Mouse (Mus musculus) neural tube, embryonic 13.5 days (tissue): ENCODE results near the gene Pxn. TPM values are rescaled to one million over a fixed set of nuclear protein-coding genes. Genes with fewer than 3 reads are reported as not detected.
"Not testable (repeated sequence)": the region's sequence is repeated elsewhere in the genome, so short reads cannot be mapped to it uniquely, and the experiment has no call there.

Experiments used
- ATAC-seq: fragments of 200-750 bp; cut with Nextera tagmentation; 2 replicates; pipeline ENCODE4 v1.8.0; 2017; ENCODE audit warnings: low read depth, mild to moderate bottlenecking, moderate TSS enrichment, moderate library complexity
- H3K27ac ChIP-seq: fragments of 300-500 bp; sonication (generic); replicated peaks from 2 replicates; pipeline ENCODE4 v1.5.1; 2015; ENCODE audit warnings: moderate library complexity, mild to moderate bottlenecking, inconsistent platforms
- H3K27me3 ChIP-seq: fragments of 300-500 bp; sonication (generic); 2 replicates; pipeline ENCODE4 v1.6.1; 2015; ENCODE audit warnings: mild to moderate bottlenecking, inconsistent platforms
- H3K36me3 ChIP-seq: fragments of 300-500 bp; sonication (generic); 2 replicates; pipeline ENCODE4 v1.6.1; 2015; ENCODE audit warnings: mild to moderate bottlenecking, inconsistent platforms
- H3K4me1 ChIP-seq: fragments of 300-500 bp; sonication (generic); replicated peaks from 2 replicates; pipeline ENCODE4 v1.6.1; 2015; ENCODE audit warnings: inconsistent platforms
- H3K4me2 ChIP-seq: fragments of 300-500 bp; sonication (generic); 2 replicates; pipeline ENCODE4 v1.6.1; 2015; ENCODE audit warnings: inconsistent platforms, mild to moderate bottlenecking, moderate library complexity
- H3K4me3 ChIP-seq: fragments of 300-500 bp; sonication (generic); 2 replicates; pipeline ENCODE4 v1.5.1; 2015; ENCODE audit warnings: mild to moderate bottlenecking, inconsistent platforms
- H3K9ac ChIP-seq: fragments of 300-500 bp; sonication (generic); 2 replicates; pipeline ENCODE4 v1.6.1; 2015; ENCODE audit warnings: moderate library complexity, mild to moderate bottlenecking, inconsistent platforms
- H3K9me3 ChIP-seq: fragments of 300-500 bp; sonication (generic); 2 replicates; pipeline ENCODE4 v1.6.1; 2016; ENCODE audit warnings: inconsistent platforms
- WGBS: fragments of 180-500 bp; shearing (Covaris S2); methylation state at CpG from one replicate; pipeline ENCODE4 v1.1.7; 2015; 5-methylcytosine and 5-hydroxymethylcytosine counted together
- polyA plus RNA-seq: library from polyadenylated mRNA; unstranded; fragments of >200 nt; fragmentation: Nextera tagmentation; extraction: Ambion mirVana; gene quantifications from 2 replicates; pipeline ENCODE4 v1.2.1, GENCODE M21; 2015

Pxn gene
- polyA plus RNA-seq, 1 experiment from 2014 or later: 26.5 TPM

- Histone ChIP-seq H3K4me2 (peak overlapping the region; percentile 89), H3K4me1 (peaks cover 64% of the 10 kb centered on the region), H3K27ac (peak overlapping the region; percentile 82), H3K9ac (peak overlapping the region; percentile 96), H3K4me3 (peak overlapping the region; percentile 96), H3K9me3 (no peaks in the 10 kb centered on the region), H3K36me3 (peaks cover 40% of the 10 kb centered on the region), H3K27me3 (no peaks in the 10 kb centered on the region)
- peak; percentile 56 for ATAC-seq
- WGBS: under 1% methylated on average over 37 of the region's 46 CpGs
Observed at GRCm38 (mm10) chr5:115565403-115565802, 58.9 kb downstream of the Pxn start.

- H3K4me3 ChIP-seq: no peak overlapping the region
- H3K27ac ChIP-seq: no peak overlapping the region; the same call in 1 of the 2 replicates
- 0 out of 2 replicates have a peak overlapping the region, but pooled peaks have one; percentile 41 for H3K9ac ChIP-seq
- H3K4me2 ChIP-seq: no peak overlapping the region
- H3K4me1 ChIP-seq: peaks cover 45% of the 10 kb centered on the region
- H3K36me3 ChIP-seq: peaks cover 35% of the 10 kb centered on the region
- H3K9me3 ChIP-seq: no peaks in the 10 kb centered on the region
- no peaks in the 10 kb centered on the region for H3K27me3 ChIP-seq
- 32% methylated on average over 10 of the region's 10 CpGs for WGBS
- no peak for ATAC-seq
Observed at GRCm38 (mm10) chr5:115568681-115569080, 62.2 kb downstream of the Pxn start.

GRCm38 (mm10) chr5:115569308-115569707 lies 62.8 kb downstream of the Pxn start:
- 76% methylated on average over 11 of the region's 11 CpGs for WGBS
- no peak overlapping the region for H3K27ac ChIP-seq
- H3K4me3 ChIP-seq: no peak overlapping the region
- no peak for ATAC-seq
- peaks cover 36% of the 10 kb centered on the region for H3K36me3 ChIP-seq
- H3K4me1 ChIP-seq: peaks cover 39% of the 10 kb centered on the region
- no peak overlapping the region for H3K4me2 ChIP-seq
- no peaks in the 10 kb centered on the region for H3K9me3 ChIP-seq
- no peaks in the 10 kb centered on the region for H3K27me3 ChIP-seq
- no peak overlapping the region for H3K9ac ChIP-seq

- no peak for ATAC-seq
- H3K4me2 ChIP-seq: no peak overlapping the region
- no peaks in the 10 kb centered on the region for H3K9me3 ChIP-seq
Observed at GRCm38 (mm10) chr5:115569721-115570120, 63.2 kb downstream of the Pxn start.

GRCm38 (mm10) chr5:115571086-115571485 lies 64.6 kb downstream of the Pxn start:
- Histone ChIP-seq H3K9ac (no peak overlapping the region), H3K4me1 (peaks cover 27% of the 10 kb centered on the region), H3K27ac (no peak overlapping the region), H3K4me3 (no peak overlapping the region), H3K9me3 (no peaks in the 10 kb centered on the region), H3K27me3 (no peaks in the 10 kb centered on the region), H3K4me2 (no peak overlapping the region), H3K36me3 (peaks cover 53% of the 10 kb centered on the region)
- ATAC-seq: no peak
- WGBS: 96% methylated on average over 7 of the region's 7 CpGs

More at GRCm38 (mm10) chr5:115569721-115570120, 63.2 kb downstream of the Pxn start:
- peaks cover 35% of the 10 kb centered on the region for H3K4me1 ChIP-seq
- H3K36me3 ChIP-seq: peaks cover 40% of the 10 kb centered on the region
- H3K27ac ChIP-seq: no peak overlapping the region
- no peak overlapping the region for H3K4me3 ChIP-seq
- no peaks in the 10 kb centered on the region for H3K27me3 ChIP-seq
- 74% methylated on average over 4 of the region's 4 CpGs for WGBS
- H3K9ac ChIP-seq: no peak overlapping the region

- WGBS: 71% methylated on average over 17 of the region's 17 CpGs
- peaks cover 65% of the 10 kb centered on the region for H3K36me3 ChIP-seq
Observed at GRCm38 (mm10) chr5:115572679-115573535, 66.4 kb downstream of the Pxn start.

GRCm38 (mm10) chr5:115574992-115575391 lies 68.5 kb downstream of the Pxn start:
- Histone ChIP-seq H3K27me3 (no peaks in the 10 kb centered on the region), H3K9ac (no peak overlapping the region), H3K36me3 (peaks cover 86% of the 10 kb centered on the region), H3K4me1 (no peaks in the 10 kb centered on the region), H3K4me3 (no peak overlapping the region), H3K9me3 (no peaks in the 10 kb centered on the region), H3K4me2 (no peak overlapping the region), H3K27ac (no peak overlapping the region)
- no peak for ATAC-seq
- whole genome bisulfite sequencing: 95% methylated on average over 8 of the region's 8 CpGs

More at GRCm38 (mm10) chr5:115572679-115573535, 66.4 kb downstream of the Pxn start:
- Histone ChIP-seq H3K27ac (peak overlapping the region; percentile 68), H3K4me3 (no peak overlapping the region), H3K9me3 (no peaks in the 10 kb centered on the region), H3K4me2 (no peak overlapping the region), H3K4me1 (peaks cover 18% of the 10 kb centered on the region), H3K9ac (no peak overlapping the region), H3K27me3 (no peaks in the 10 kb centered on the region)
- no peak for ATAC-seq

- H3K27ac ChIP-seq, H3K4me2 ChIP-seq, H3K9ac ChIP-seq, ATAC-seq, H3K4me1 ChIP-seq, H3K27me3 ChIP-seq, H3K4me3 ChIP-seq: not testable (repeated sequence)
- Histone ChIP-seq H3K9me3 (peaks cover 12% of the 10 kb centered on the region), H3K36me3 (peaks cover 94% of the 10 kb centered on the region)
- WGBS: 94% methylated on average over 4 of the region's 4 CpGs
Observed at GRCm38 (mm10) chr5:115577686-115578085, 71.2 kb downstream of the Pxn start.

GRCm38 (mm10) chr5:115578922-115579321 lies 72.4 kb downstream of the Pxn start:
- 92% methylated on average over 14 of the region's 14 CpGs for WGBS
- no peaks in the 10 kb centered on the region for H3K27me3 ChIP-seq
- H3K36me3 ChIP-seq: peaks cover 97% of the 10 kb centered on the region
- no peak overlapping the region for H3K9ac ChIP-seq
- no peak overlapping the region for H3K4me2 ChIP-seq
- no peaks in the 10 kb centered on the region for H3K4me1 ChIP-seq
- ATAC-seq: no peak
- no peak overlapping the region for H3K4me3 ChIP-seq
- no peak overlapping the region for H3K27ac ChIP-seq
- H3K9me3 ChIP-seq: peaks cover 15% of the 10 kb centered on the region

GRCm38 (mm10) chr5:115579363-115579762 lies 72.9 kb downstream of the Pxn start:
- no peak for ATAC-seq
- WGBS: 93% methylated on average over 5 of the region's 5 CpGs

GRCm38 (mm10) chr5:115580229-115581001 lies 73.9 kb downstream of the Pxn start:
- WGBS: 90% methylated on average over 14 of the region's 14 CpGs
- no peaks in the 10 kb centered on the region for H3K27me3 ChIP-seq
- no peak overlapping the region for H3K9ac ChIP-seq
- H3K9me3 ChIP-seq: peaks cover 15% of the 10 kb centered on the region
- no peaks in the 10 kb centered on the region for H3K4me1 ChIP-seq
- peaks cover 97% of the 10 kb centered on the region for H3K36me3 ChIP-seq
- H3K4me3 ChIP-seq: no peak overlapping the region
- no peak overlapping the region for H3K27ac ChIP-seq
- no peak overlapping the region for H3K4me2 ChIP-seq
- no peak for ATAC-seq

More at GRCm38 (mm10) chr5:115579363-115579762, 72.9 kb downstream of the Pxn start:
- Histone ChIP-seq H3K4me3 (no peak overlapping the region), H3K36me3 (peaks cover 97% of the 10 kb centered on the region), H3K4me1 (no peaks in the 10 kb centered on the region), H3K27ac (no peak overlapping the region), H3K4me2 (no peak overlapping the region), H3K27me3 (no peaks in the 10 kb centered on the region), H3K9ac (no peak overlapping the region), H3K9me3 (peaks cover 15% of the 10 kb centered on the region)

- no peak overlapping the region for H3K4me2 ChIP-seq
- no peak for ATAC-seq
- H3K4me3 ChIP-seq: no peak overlapping the region
- 97% methylated on average over 9 of the region's 9 CpGs for WGBS
- no peaks in the 10 kb centered on the region for H3K4me1 ChIP-seq
- H3K36me3 ChIP-seq: peaks cover 98% of the 10 kb centered on the region
- no peak overlapping the region for H3K27ac ChIP-seq
- no peaks in the 10 kb centered on the region for H3K27me3 ChIP-seq
- H3K9ac ChIP-seq: no peak overlapping the region
- H3K9me3 ChIP-seq: peaks cover 15% of the 10 kb centered on the region
Observed at GRCm38 (mm10) chr5:115581662-115582061, 75.2 kb downstream of the Pxn start.
